Mouse (Mus musculus): ENCODE measurements around the gene Col10a1. TPM values are rescaled to one million over a fixed set of nuclear protein-coding genes. Genes with fewer than 3 reads are reported as not detected.

Col10a1 gene
- polyA plus RNA-seq, 1 experiment from 2014 or later = 0.09 TPM

Other genes starting within 250 kb of the Col10a1 start
- 17.4 and 19.1 TPM in 2 replicates for gene Dse, start 182.3 kb upstream of the Col10a1 start, polyA plus RNA-seq (2015; fragmentation: Nextera tagmentation; extraction: Ambion mirVana)
- 70.1 and 74.9 TPM in 2 replicates for gene Tspyl1, start 107.8 kb upstream of the Col10a1 start, polyA plus RNA-seq (2015; fragmentation: Nextera tagmentation; extraction: Ambion mirVana)
- 9.4 and 9.9 TPM in 2 replicates for gene Tspyl4, start 92.5 kb upstream of the Col10a1 start, polyA plus RNA-seq (2015; fragmentation: Nextera tagmentation; extraction: Ambion mirVana)
- gene Nt5dc1, start 28.6 kb downstream of the Col10a1 start, polyA plus RNA-seq (2015; fragmentation: Nextera tagmentation; extraction: Ambion mirVana) = 15.2 and 15.9 TPM in 2 replicates
- 20.5 and 21.3 TPM in 2 replicates for gene Frk, start 93.4 kb downstream of the Col10a1 start, polyA plus RNA-seq (2015; fragmentation: Nextera tagmentation; extraction: Ambion mirVana)